In genomic region chr14:118836145-118836544, GRCm38 (mm10) we compare ENCODE assay signal across 17 mouse cellular contexts. TPM values are rescaled to one million over a fixed set of nuclear protein-coding genes. Genes with fewer than 3 reads are reported as not detected.
"Had no signal": no experiment of that assay in that cellular context is flagged by ENCODE, and none has a peak within 500 bp of the region (broad histone marks: within the 10 kb centered on the region; RNA-seq: fewer than 3 reads in every experiment).

No protein-coding gene starts in this region.

- H3K36me3 ChIP-seq: midbrain, embryonic 12.5 days; midbrain, embryonic 15.5 days; neural tube, embryonic 12.5 days; neural tube, embryonic 15.5 days had no signal

- H3K4me3 ChIP-seq: left cerebral cortex, adult 2 months; midbrain, embryonic 12.5 days; midbrain, embryonic 15.5 days; neural tube, embryonic 12.5 days; neural tube, embryonic 15.5 days had no signal

- DNase-seq: kidney, adult 2 months; kidney, postnatal 36 days; layer of hippocampus, postnatal 36 days; right cerebral cortex, adult 18-20 months; right cerebral cortex, postnatal 14 days; right cerebral cortex, postnatal 4 days; thymus, adult 18-20 months; thymus, postnatal 36 days had no signal

- H3K4me2 ChIP-seq: midbrain, embryonic 12.5 days; midbrain, embryonic 15.5 days; neural tube, embryonic 12.5 days; neural tube, embryonic 15.5 days had no signal

- H3K9ac ChIP-seq: midbrain, embryonic 12.5 days; midbrain, embryonic 15.5 days; neural tube, embryonic 12.5 days; neural tube, embryonic 15.5 days had no signal

- ATAC-seq: intestine, postnatal 0 days; midbrain, embryonic 15.5 days had no signal

- H3K27me3 ChIP-seq: midbrain, embryonic 15.5 days; neural tube, embryonic 12.5 days; neural tube, embryonic 15.5 days had no signal

- H3K27ac ChIP-seq: kidney, postnatal 0 days; left cerebral cortex, adult 2 months; macrophage; midbrain, embryonic 12.5 days; midbrain, embryonic 15.5 days; neural tube, embryonic 12.5 days; neural tube, embryonic 15.5 days had no signal

- H3K4me1 ChIP-seq: midbrain, embryonic 15.5 days; neural tube, embryonic 12.5 days; neural tube, embryonic 15.5 days had no signal

- H3K9me3 ChIP-seq: midbrain, embryonic 12.5 days; midbrain, embryonic 15.5 days; neural tube, embryonic 12.5 days; neural tube, embryonic 15.5 days had no signal

RNA-seq across cellular contexts. Expression of gene Cldn10, which starts 48.4 kb away (rescaled TPM):
- polyA plus RNA-seq: liver, adult 2 months; macrophage had no signal
